Mouse (Mus musculus): ENCODE measurements at regions not wholly inside any gene's neighbourhood (a gene's known extent, or its start where the extent isn't known, plus 50 kb on each side); places are given as distances from the start of the nearest gene placed in this dataset.

- TF ChIP-seq CTCF (conservative IDR thresholded peaks at IDR 0.05; ENCODE audit: insufficient read depth, insufficient read length, low read depth, low read length) (no peak), POLR2A (IDR thresholded peaks at IDR 0.05; ENCODE audit: low read depth, low read length) (no peak)
Measured at GRCm38 (mm10) chr1:73764611-73765333, 359.5 kb downstream of the Tns1 start.
